Mouse (Mus musculus) stomach, postnatal 0 days (tissue): ENCODE results near the gene Wdr5.

Experiments used
- CTCF ChIP-seq: IDR thresholded peaks from 2 replicates; pipeline ENCODE4 v1.5.1; 2016; ENCODE audit warnings: antibody characterized with exemption, low read depth, mild to moderate bottlenecking, moderate library complexity
- EP300 ChIP-seq: optimal IDR thresholded peaks from 2 replicates; pipeline ENCODE3; 2016; ENCODE audit warnings: antibody characterized with exemption

- TF ChIP-seq CTCF (no peak), EP300 (no peak)
Measured at GRCm38 (mm10) chr2:27469991-27470355, 45.0 kb upstream of the Wdr5 start.
